Mouse (Mus musculus): ENCODE measurements around the gene Hoxa6.

Hoxa6 gene

GRCm38 (mm10) chr6:52164626-52165440 lies 43.7 kb downstream of the Hoxa6 start, which contains the start of gene Hoxa2:
TSS of gene Hoxa2 (minus strand) at chr6:52164831.
- no peak for DNase-seq (ENCODE audit: low read depth, low spot score)

DNA sequence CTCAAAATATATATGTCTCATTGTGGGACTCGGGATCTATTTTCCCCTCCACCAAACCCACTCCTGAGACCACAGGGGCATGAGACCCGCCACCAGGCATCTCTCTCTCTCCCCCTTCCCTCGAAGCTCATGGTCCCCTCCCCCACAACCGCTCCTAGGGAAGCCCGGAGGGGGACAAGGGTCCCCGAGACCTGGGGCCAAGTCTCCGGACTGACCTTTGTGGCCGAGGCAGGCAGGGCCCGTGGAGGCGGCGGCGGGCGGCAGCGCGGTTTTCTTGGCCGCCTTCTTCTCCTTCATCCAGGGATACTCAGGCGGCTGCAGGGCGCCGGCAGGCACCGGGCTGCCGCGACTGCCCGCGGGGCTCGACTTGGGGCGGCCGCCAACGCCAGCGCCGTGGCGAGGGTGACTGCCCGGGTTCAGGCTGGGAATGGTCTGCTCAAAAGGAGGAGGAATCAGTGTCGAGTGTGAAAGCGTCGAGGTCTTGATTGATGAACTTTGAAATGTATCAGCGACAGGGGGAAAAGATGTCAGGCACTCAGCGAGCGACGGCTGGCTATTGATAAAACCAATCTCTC lies 44.4 kb downstream of the Hoxa6 start:
- no peak for DNase-seq (ENCODE audit: low read depth, low spot score)

GRCm38 (mm10) chr6:52163366-52164031 lies 45.0 kb downstream of the Hoxa6 start:
- no peak for DNase-seq (ENCODE audit: low read depth, low spot score)

DNA sequence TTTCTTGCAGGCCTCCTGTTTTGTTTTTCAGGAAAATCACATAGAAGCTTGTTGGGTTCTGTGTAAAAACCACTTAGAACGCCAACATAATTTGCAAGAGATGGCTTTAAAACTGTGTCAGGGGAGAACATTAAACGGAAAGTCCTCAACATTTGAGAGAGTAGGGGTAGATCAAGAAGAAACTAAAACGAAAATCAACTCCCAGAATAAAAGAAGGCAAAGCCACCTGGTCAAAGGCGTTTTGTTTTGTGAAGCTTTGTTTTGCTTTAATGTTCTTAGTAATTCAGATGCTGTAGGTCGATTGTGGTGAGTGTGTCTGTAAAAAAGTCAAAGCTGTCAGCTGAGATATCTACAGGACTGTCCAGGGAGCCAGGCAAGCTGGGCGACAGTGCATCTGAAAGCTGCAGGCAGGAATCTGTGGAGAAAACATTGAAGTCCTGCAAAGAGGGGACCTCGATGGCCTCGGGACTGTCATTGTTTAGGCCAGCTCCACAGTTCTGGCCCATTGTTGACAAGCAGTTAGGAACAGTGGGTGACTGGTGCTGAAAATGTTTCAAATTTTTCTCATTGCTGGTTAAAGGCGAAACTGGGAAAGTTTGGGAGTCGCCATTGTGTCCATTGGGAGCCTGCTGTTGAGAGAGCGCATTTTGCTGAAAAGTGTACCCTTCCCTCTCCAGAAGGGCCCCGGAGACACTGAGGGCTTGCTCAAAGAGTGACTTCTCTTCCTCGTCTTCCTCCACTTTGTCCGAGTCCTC lies 45.7 kb downstream of the Hoxa6 start:
- no peak for DNase-seq (ENCODE audit: low read depth, low spot score)

GRCm38 (mm10) chr6:52162093-52162380 lies 46.5 kb downstream of the Hoxa6 start:
- DNase-seq (ENCODE audit: low read depth, low spot score) = no peak

- no peak for DNase-seq (ENCODE audit: low read depth, low spot score)
Observed at GRCm38 (mm10) chr6:52161336-52162092, 47.0 kb downstream of the Hoxa6 start.

DNA sequence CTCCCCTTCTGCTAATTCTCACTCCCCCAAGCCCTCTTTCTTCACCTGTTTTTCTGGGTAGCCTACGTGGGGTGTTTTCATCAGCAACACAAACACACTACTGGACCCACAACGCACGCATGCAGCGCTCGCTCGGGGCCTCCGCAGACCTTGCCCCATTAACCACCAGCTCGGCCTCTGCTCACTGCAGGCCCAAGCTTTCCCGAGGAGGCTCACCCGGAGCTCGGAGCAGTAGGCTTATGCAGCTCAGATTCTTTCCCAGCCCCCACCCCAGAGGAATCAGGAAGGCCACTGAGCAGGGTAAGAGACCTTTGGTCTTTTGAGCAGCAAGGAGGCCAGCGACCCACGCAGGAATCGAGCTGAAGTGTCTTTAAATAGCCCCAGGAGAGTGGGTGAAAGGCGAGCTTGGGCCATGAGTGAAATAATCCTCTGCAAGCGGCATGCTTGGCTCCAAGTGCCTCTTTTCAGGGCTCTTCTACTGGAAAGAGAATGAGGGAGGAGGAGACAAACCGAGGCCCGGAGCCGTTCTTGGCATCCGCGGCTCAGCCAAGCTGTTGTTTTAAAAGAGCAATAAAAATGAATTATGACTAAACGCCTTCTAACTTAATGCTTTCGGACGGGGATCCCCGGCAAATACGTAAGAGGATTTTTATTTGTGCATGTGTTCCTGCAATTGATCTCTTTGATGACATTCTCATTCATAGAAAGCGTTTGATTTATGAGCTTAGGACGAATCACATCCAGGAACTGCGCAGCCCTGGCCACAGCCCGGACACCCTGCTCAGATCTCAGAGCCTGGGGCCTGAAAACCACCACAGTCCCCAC lies 47.8 kb downstream of the Hoxa6 start:
- DNase-seq (ENCODE audit: low read depth, low spot score) = no peak

GRCm38 (mm10) chr6:52159979-52160378 lies 48.5 kb downstream of the Hoxa6 start:
- no peak for DNase-seq (ENCODE audit: low read depth, low spot score)

GRCm38 (mm10) chr6:52159164-52159761 lies 49.3 kb downstream of the Hoxa6 start:
- DNase-seq (ENCODE audit: low read depth, low spot score) = no peak

DNA sequence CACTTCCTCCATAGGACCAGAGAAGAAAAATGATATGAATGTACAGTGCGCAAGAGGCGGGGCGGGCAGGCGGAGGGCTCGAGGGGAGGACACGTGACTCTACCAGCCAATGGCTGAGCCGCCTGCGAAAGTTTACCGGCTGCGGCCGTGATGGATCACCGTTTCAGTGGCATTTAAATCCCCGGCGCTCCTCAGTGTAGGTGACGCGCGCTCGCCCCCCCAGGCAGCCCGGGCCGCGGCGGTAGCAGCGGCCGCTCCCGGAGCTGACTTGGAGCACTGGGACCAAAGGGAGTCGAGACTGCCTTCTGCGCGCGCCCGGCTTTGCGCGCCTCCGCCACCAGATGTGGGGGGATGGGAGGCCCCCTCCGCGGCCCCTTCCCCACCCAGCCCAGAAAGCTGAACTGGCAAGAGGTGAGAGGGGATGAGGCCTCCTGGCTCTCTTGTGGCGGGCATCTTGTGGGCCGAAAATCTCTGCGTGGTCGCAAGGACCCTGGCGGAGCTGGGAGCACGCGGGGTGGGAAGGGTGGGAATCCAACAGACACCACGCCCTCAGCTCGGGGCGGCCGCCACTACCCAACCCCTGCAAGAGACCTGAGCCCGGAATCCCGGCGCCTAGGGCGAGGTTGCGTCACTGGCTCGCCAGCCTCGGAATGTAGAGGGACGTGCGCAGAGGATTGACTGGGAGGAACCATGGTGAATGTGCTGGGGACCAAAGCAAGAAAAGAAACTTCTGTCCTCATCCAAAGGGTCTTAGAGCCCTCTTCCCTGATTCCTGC lies 50.1 kb downstream of the Hoxa6 start, which contains the start of gene Hoxa1:
Gene Hoxa1 (minus strand): TSS at position 42 of the 776 bp plus-strand sequence.
- DNase-seq (ENCODE audit: low read depth, low spot score) = peak; percentile 97

GRCm38 (mm10) chr6:52157466-52158275 lies 50.9 kb downstream of the Hoxa6 start:
- DNase-seq (ENCODE audit: low read depth, low spot score) = no peak

DNA sequence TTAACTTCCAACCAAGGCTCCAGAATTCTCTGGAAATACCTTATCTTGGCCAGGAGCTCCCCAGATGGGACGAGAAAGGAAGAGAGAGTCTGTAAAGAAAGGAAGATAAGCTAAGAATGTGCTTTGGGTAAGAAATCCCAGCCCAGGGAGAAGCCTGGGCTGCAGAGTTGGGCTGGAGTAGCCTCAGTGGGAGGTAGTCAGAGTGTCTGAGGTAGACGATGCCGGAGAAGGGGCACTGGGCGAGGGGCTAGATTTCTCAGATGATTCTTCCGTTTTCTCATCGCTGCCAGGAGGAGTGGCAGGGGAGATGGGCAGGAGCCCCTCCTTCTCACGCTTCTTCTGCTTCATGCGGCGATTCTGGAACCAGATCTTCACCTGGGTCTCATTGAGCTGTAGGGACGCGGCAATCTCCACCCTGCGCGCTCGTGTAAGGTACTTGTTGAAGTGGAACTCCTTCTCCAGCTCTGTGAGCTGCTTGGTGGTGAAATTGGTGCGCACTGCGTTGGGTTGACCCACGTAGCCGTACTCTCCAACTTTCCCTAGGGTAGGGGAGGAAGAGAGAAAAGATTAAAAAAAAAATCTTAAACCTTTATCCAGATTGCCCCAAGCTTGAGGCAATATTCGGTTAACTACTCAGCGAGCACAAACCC lies 51.8 kb downstream of the Hoxa6 start:
- no peak for DNase-seq (ENCODE audit: low read depth, low spot score)

Measured in ZHBTc4 (cell line).